Mouse (Mus musculus): ENCODE results near the gene Aacs. TPM values are rescaled to one million over a fixed set of nuclear protein-coding genes. Genes with fewer than 3 reads are reported as not detected.

Gene Aacs
- polyA plus RNA-seq, 1 experiment from 2014 or later, result 95.9 TPM

DNA sequence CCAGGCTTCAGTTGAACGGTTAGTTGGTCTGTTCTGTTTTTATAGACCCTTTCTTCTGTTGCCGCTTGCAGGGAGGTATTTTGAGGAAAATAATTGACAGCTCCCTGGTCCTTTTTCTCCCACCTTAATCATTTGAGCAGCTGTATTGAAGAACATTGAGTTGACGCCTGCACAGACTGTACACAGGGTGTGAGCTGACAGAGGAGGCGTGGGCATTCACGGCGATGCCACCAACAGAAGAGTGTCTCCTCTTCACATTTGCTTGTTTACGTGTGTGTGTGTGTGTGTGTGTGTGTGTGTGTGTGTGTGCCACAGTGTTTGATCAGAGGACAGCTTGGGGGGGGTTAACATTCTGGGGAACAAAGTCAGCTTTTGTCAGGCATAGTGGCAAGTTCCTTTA, 29.3 kb upstream of the Aacs start:
- 79% methylated on average over 7 of the region's 7 CpGs for WGBS

DNA sequence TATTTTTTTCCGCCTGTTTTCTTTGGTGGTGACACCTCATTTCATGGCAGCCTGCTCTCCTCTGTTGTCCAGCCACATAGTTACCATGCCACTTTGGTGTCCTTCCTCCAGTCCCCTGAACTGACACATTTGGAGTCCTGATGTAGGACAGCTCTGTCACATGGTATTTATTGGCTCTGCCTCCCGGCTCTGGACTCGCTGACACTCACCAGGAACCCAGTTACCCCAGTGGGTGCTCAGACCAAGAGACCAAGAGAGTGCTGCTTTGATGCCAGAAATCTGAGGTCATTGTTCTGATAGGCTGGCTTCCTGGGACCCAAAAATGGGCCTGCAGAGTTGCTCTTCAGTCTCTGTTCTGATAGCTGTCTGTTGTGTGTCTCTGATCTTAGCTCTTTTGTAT, 27.6 kb upstream of the Aacs start:
- Histone ChIP-seq H3K4me3 (no peak overlapping the region), H3K4me2 (no peak overlapping the region), H3K27me3 (replicated peaks) (no peaks in the 10 kb centered on the region), H3K4me1 (peaks cover 8% of the 10 kb centered on the region), H3K27ac (no peak overlapping the region), H3K9me3 (no peaks in the 10 kb centered on the region), H3K9ac (no peak overlapping the region), H3K36me3 (replicated peaks) (no peaks in the 10 kb centered on the region)
- no peak for ATAC-seq (replicated peaks)
- 78% methylated on average over 3 of the region's 3 CpGs for WGBS

More for the DNA sequence above, 29.3 kb upstream of the Aacs start:
- no peak overlapping the region for H3K4me3 ChIP-seq
- H3K27me3 ChIP-seq (replicated peaks), result no peaks in the 10 kb centered on the region
- peaks cover 18% of the 10 kb centered on the region for H3K4me1 ChIP-seq
- ATAC-seq (replicated peaks), result no peak
- no peak overlapping the region for H3K27ac ChIP-seq
- H3K36me3 ChIP-seq (replicated peaks), result no peaks in the 10 kb centered on the region
- no peaks in the 10 kb centered on the region for H3K9me3 ChIP-seq
- no peak overlapping the region for H3K4me2 ChIP-seq
- H3K9ac ChIP-seq, result no peak overlapping the region

- no peaks in the 10 kb centered on the region for H3K27me3 ChIP-seq (replicated peaks)
- H3K4me3 ChIP-seq, result no peak overlapping the region
- 0 out of 2 replicates have a peak, but pooled peaks cover 5% of the 10 kb centered on the region for H3K4me1 ChIP-seq
- no peak overlapping the region for H3K9ac ChIP-seq
- H3K4me2 ChIP-seq, result no peak overlapping the region
- no peaks in the 10 kb centered on the region for H3K36me3 ChIP-seq (replicated peaks)
- no peaks in the 10 kb centered on the region for H3K9me3 ChIP-seq
- ATAC-seq (replicated peaks), result no peak
- 95% methylated on average over 4 of the region's 4 CpGs for WGBS
- H3K27ac ChIP-seq, result no peak overlapping the region
Measured at GRCm38 (mm10) chr5:125448631-125449030, 27.0 kb upstream of the Aacs start.

- no peak overlapping the region for H3K9ac ChIP-seq
- H3K4me3 ChIP-seq, result no peak overlapping the region
- H3K27ac ChIP-seq, result no peak overlapping the region
- H3K36me3 ChIP-seq (replicated peaks), result no peaks in the 10 kb centered on the region
- 84% methylated on average over 5 of the region's 5 CpGs for WGBS
- ATAC-seq (replicated peaks), result no peak
- H3K9me3 ChIP-seq, result no peaks in the 10 kb centered on the region
- no peaks in the 10 kb centered on the region for H3K27me3 ChIP-seq (replicated peaks)
- no peak overlapping the region for H3K4me2 ChIP-seq
- 0 out of 2 replicates have a peak, but pooled peaks cover 5% of the 10 kb centered on the region for H3K4me1 ChIP-seq
Measured at GRCm38 (mm10) chr5:125449306-125449705, 26.3 kb upstream of the Aacs start.

GRCm38 (mm10) chr5:125452573-125452972, 23.0 kb upstream of the Aacs start:
- Histone ChIP-seq H3K4me3 (no peak overlapping the region), H3K36me3 (replicated peaks) (peaks cover 15% of the 10 kb centered on the region), H3K9ac (no peak overlapping the region), H3K27me3 (replicated peaks) (no peaks in the 10 kb centered on the region), H3K9me3 (no peaks in the 10 kb centered on the region), H3K4me2 (no peak overlapping the region), H3K27ac (no peak overlapping the region), H3K4me1 (no peaks in the 10 kb centered on the region)
- ATAC-seq (replicated peaks), result no peak
- 91% methylated on average over 9 of the region's 9 CpGs for whole genome bisulfite sequencing

GRCm38 (mm10) chr5:125456100-125456499, 19.5 kb upstream of the Aacs start:
- no peak overlapping the region for H3K27ac ChIP-seq
- H3K4me3 ChIP-seq, result no peak overlapping the region
- no peak overlapping the region for H3K4me2 ChIP-seq
- no peaks in the 10 kb centered on the region for H3K9me3 ChIP-seq
- H3K4me1 ChIP-seq, result no peaks in the 10 kb centered on the region
- ATAC-seq (replicated peaks), result no peak
- H3K36me3 ChIP-seq (replicated peaks), result peaks cover 15% of the 10 kb centered on the region
- no peak overlapping the region for H3K9ac ChIP-seq
- WGBS, result 90% methylated on average over 6 of the region's 6 CpGs
- no peaks in the 10 kb centered on the region for H3K27me3 ChIP-seq (replicated peaks)

DNA sequence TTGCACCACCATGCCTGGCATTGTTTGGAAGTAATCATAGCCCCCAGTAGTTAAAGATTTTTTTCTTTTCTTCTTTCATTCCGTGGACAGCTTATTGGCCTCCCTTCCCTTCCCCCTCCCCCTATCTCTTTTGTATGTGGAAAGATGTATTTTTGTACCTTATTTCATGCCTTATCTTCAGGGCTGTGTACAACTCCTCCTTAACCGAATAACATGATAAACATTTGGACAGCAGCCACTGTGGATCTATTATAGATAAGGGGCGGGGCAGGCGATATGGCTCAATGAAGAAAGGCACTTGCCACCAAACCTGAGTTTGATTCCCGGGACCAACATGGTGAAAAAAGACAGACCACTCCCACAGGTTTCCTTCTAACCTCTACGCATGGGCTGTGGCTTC, 18.1 kb upstream of the Aacs start:
- Histone ChIP-seq H3K27ac (no peak overlapping the region), H3K4me2 (no peak overlapping the region), H3K4me1 (no peaks in the 10 kb centered on the region), H3K36me3 (replicated peaks) (peaks cover 15% of the 10 kb centered on the region), H3K9me3 (no peaks in the 10 kb centered on the region), H3K9ac (no peak overlapping the region), H3K27me3 (replicated peaks) (no peaks in the 10 kb centered on the region), H3K4me3 (no peak overlapping the region)
- ATAC-seq (replicated peaks), result no peak
- 92% methylated on average over 6 of the region's 6 CpGs for WGBS

GRCm38 (mm10) chr5:125460574-125460973, 15.0 kb upstream of the Aacs start:
- WGBS, result 94% methylated on average over 3 of the region's 3 CpGs
- Histone ChIP-seq H3K27ac (no peak overlapping the region), H3K4me1 (peaks cover 7% of the 10 kb centered on the region), H3K27me3 (replicated peaks) (no peaks in the 10 kb centered on the region), H3K9me3 (no peaks in the 10 kb centered on the region), H3K4me3 (no peak overlapping the region), H3K9ac (no peak overlapping the region), H3K4me2 (no peak overlapping the region), H3K36me3 (replicated peaks) (peaks cover 8% of the 10 kb centered on the region)
- ATAC-seq (replicated peaks), result no peak

GRCm38 (mm10) chr5:125461868-125462445, 13.7 kb upstream of the Aacs start:
- no peak overlapping the region for H3K27ac ChIP-seq
- no peaks in the 10 kb centered on the region for H3K27me3 ChIP-seq (replicated peaks)
- H3K4me1 ChIP-seq, result peaks cover 7% of the 10 kb centered on the region
- no peak for ATAC-seq (replicated peaks)
- no peaks in the 10 kb centered on the region for H3K36me3 ChIP-seq (replicated peaks)
- no peak overlapping the region for H3K9ac ChIP-seq
- 53% methylated on average over 10 of the region's 10 CpGs for WGBS
- no peaks in the 10 kb centered on the region for H3K9me3 ChIP-seq
- H3K4me2 ChIP-seq, result no peak overlapping the region
- no peak overlapping the region for H3K4me3 ChIP-seq

DNA sequence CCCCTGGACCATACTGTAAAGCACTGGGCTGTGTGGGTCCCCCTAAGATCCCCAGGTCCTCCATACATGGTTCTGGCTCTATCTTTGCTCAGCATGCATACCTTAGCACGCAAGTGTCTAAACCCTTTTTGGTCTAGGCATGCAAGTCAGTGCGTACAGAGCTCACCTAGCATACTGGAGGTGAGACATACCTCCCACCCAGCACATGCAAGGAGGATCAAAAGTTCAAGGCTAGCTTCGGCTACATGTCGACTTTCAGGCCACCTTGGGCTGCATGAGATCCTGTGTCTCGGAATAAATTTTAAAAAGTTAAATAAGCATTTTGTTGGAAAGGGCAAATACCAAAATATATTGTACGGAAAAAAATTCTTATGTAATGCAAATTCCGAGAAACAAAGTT, 10.4 kb upstream of the Aacs start:
- Histone ChIP-seq H3K36me3 (replicated peaks) (no peaks in the 10 kb centered on the region), H3K9me3 (no peaks in the 10 kb centered on the region), H3K4me2 (peak overlapping the region; percentile 53), H3K4me1 (peaks cover 7% of the 10 kb centered on the region), H3K4me3 (peak overlapping the region; percentile 34), H3K27ac (peak overlapping the region; percentile 67), H3K9ac (no peak overlapping the region), H3K27me3 (replicated peaks) (no peaks in the 10 kb centered on the region)
- 44% methylated on average over 7 of the region's 7 CpGs for WGBS
- ATAC-seq (replicated peaks), result peak; percentile 37

GRCm38 (mm10) chr5:125465701-125466106, 9.9 kb upstream of the Aacs start:
- Histone ChIP-seq H3K9ac (peak overlapping the region; percentile 31; the same call in 1 of the 2 replicates), H3K4me1 (peaks cover 7% of the 10 kb centered on the region), H3K27ac (peak overlapping the region; percentile 73), H3K27me3 (replicated peaks) (no peaks in the 10 kb centered on the region), H3K36me3 (replicated peaks) (no peaks in the 10 kb centered on the region), H3K9me3 (no peaks in the 10 kb centered on the region), H3K4me2 (peak overlapping the region; percentile 53), H3K4me3 (peak overlapping the region; percentile 34)
- WGBS, result under 1% methylated on average over 25 of the region's 25 CpGs
- ATAC-seq (replicated peaks), result peak; percentile 99

DNA sequence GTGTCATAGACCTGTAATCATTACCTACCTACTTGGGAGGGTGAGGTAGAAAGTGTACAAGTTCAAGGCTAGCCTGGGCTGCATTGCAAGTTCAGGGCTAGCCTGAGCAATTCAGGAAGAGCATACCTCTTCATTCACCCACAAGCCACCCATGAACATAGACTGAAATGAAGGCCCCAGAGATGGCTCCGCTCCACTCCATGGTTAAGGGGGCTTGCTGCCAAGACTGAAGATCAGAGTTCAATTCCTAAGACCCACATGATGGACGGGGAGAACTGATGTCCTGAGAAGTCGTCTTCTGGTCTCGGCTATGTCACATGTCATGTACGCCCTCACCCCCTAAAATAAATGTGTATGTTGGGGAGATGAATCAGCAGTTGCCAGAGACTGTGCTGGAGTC, 9.1 kb upstream of the Aacs start:
- no peak overlapping the region for H3K9ac ChIP-seq
- ATAC-seq (replicated peaks), result no peak
- H3K4me1 ChIP-seq, result peaks cover 7% of the 10 kb centered on the region
- peak overlapping the region; percentile 73; the same call in 1 of the 2 replicates for H3K27ac ChIP-seq
- H3K36me3 ChIP-seq (replicated peaks), result no peaks in the 10 kb centered on the region
- no peak overlapping the region for H3K4me3 ChIP-seq
- no peaks in the 10 kb centered on the region for H3K9me3 ChIP-seq
- 92% methylated on average over 5 of the region's 5 CpGs for WGBS
- no peak overlapping the region for H3K4me2 ChIP-seq
- H3K27me3 ChIP-seq (replicated peaks), result no peaks in the 10 kb centered on the region

DNA sequence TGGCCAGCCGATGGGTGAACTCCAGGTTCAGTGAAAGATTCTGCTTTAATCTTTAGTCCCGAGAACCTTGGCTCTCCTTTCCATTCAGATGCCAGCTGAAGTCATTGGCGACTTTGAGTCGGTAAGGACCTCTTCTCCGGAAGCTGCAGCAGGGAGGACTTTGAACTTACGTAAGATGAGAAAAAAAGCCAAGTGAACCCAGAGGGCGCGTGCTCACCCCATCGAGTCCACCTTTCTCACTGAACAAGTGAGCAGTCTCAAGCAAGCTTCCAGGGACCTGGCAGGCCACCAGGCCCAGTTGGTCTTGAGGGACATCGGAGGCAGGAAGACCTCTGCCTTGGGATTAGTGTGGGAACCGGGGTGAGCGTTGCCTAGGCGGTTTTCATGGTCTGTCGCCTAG, 8.4 kb upstream of the Aacs start:
- H3K4me3 ChIP-seq, result no peak overlapping the region
- no peaks in the 10 kb centered on the region for H3K27me3 ChIP-seq (replicated peaks)
- H3K4me2 ChIP-seq, result no peak overlapping the region
- WGBS, result 89% methylated on average over 14 of the region's 14 CpGs
- no peak overlapping the region for H3K27ac ChIP-seq
- H3K36me3 ChIP-seq (replicated peaks), result no peaks in the 10 kb centered on the region
- no peak for ATAC-seq (replicated peaks)
- H3K9ac ChIP-seq, result no peak overlapping the region
- H3K9me3 ChIP-seq, result no peaks in the 10 kb centered on the region
- H3K4me1 ChIP-seq, result peaks cover 7% of the 10 kb centered on the region
